Mouse (Mus musculus) CH12.LX (cell line): ENCODE measurements around the gene Stoml2. TPM values are rescaled to one million over a fixed set of nuclear protein-coding genes. Genes with fewer than 3 reads are reported as not detected.
"Not testable (repeated sequence)": the region's sequence is repeated elsewhere in the genome, so short reads cannot be mapped to it uniquely, and the experiment has no call there.

ENCODE experiments used
- DNase-seq: peaks from one replicate; pipeline ENCODE4 v3.0.0-alpha.2; 2013; ENCODE audit errors: extremely low read depth
- H3K27ac ChIP-seq: 2 replicates; pipeline ENCODE4 v1.5.1; 2012; ENCODE audit warnings: low read depth, mild to moderate bottlenecking, control low read depth, moderate library complexity; ENCODE audit not compliant: insufficient read depth
- H3K27me3 ChIP-seq: replicated peaks from 2 replicates; pipeline ENCODE3; 2012; ENCODE audit warnings: inconsistent platforms
- H3K36me3 ChIP-seq, 2 experiments: replicated peaks in 1 of 2; 2 replicates each; pipeline versions ENCODE3 to v1.6.1; 2012; ENCODE audit warnings: inconsistent platforms in 1 of 2, low read length in 1 of 2, mild to moderate bottlenecking in 1 of 2, mixed read lengths in 1 of 2, moderate library complexity in 1 of 2; ENCODE audit not compliant: control insufficient read depth in 1 of 2, insufficient read depth in 1 of 2
- H3K4me1 ChIP-seq, 2 experiments: 2 replicates each; pipeline ENCODE4 v1.6.1; 2012; ENCODE audit warnings: inconsistent platforms in 1 of 2, moderate library complexity in 1 of 2; ENCODE audit not compliant: insufficient read depth in 2 of 2, control insufficient read depth in 1 of 2
- H3K4me2 ChIP-seq: 2 replicates; pipeline ENCODE4 v1.6.1; 2012; ENCODE audit warnings: low read depth, mild to moderate bottlenecking, control low read depth; ENCODE audit not compliant: poor library complexity, insufficient read depth, severe bottlenecking
- H3K4me3 ChIP-seq, 3 experiments: fragments of 150-350 bp in 1 of 3; sonication (generic) in 1 of 3; replicated peaks in 1 of 3; 2 replicates each; pipeline versions ENCODE3 to v1.5.1; 2011 to 2012; ENCODE audit warnings: low read depth in 2 of 3, low read length in 2 of 3, mild to moderate bottlenecking in 2 of 3, moderate library complexity in 2 of 3, control low read depth in 1 of 3, improper control_type of control experiment in 1 of 3, inconsistent platforms in 1 of 3, mixed read lengths in 1 of 3; ENCODE audit not compliant: poor library complexity in 1 of 3
- H3K79me2 ChIP-seq: replicated peaks from 2 replicates; pipeline ENCODE4 v1.6.1; 2012; ENCODE audit warnings: mild to moderate bottlenecking, moderate library complexity; ENCODE audit not compliant: control insufficient read depth, poor library complexity, insufficient read depth, severe bottlenecking; ENCODE audit errors: extremely low read depth
- H3K9ac ChIP-seq: 2 replicates; pipeline ENCODE4 v1.6.1; 2012; ENCODE audit warnings: low read depth, mild to moderate bottlenecking, control low read depth, moderate library complexity; ENCODE audit not compliant: insufficient read depth
- H3K9me3 ChIP-seq: replicated peaks from 2 replicates; pipeline ENCODE3; 2012; ENCODE audit warnings: low read length, inconsistent platforms, mixed read lengths
- CTCF ChIP-seq, 2 experiments: IDR thresholded peaks in 1 of 2; conservative IDR thresholded peaks in 1 of 2; 2 replicates each; pipeline ENCODE4 v1.5.1; 2011 to 2012; ENCODE audit warnings: low read depth in 2 of 2, low read length in 2 of 2, improper control_type of control experiment in 1 of 2, inconsistent platforms in 1 of 2, mild to moderate bottlenecking in 1 of 2, moderate library complexity in 1 of 2
- E2F4 ChIP-seq: IDR thresholded peaks from 2 replicates; pipeline ENCODE4 v1.6.1; 2011; ENCODE audit warnings: low read depth, low read length, improper control_type of control experiment; ENCODE audit not compliant: insufficient replicate concordance
- TBP ChIP-seq: conservative IDR thresholded peaks from 2 replicates; pipeline ENCODE4 v1.6.1; 2011; ENCODE audit warnings: low read depth, low read length, improper control_type of control experiment
- ZNF384 ChIP-seq: IDR thresholded peaks from 2 replicates; pipeline ENCODE4 v1.6.1; 2012; ENCODE audit warnings: low read depth, low read length, improper control_type of control experiment, inconsistent platforms
- dilution Hi-C: fragments of 300-500 bp; cut with MboI; formaldehyde crosslinking; loops from 2 replicates; pipeline ENCODE4 v1.14.3; 2020; ENCODE audit warnings: low sequenced_read_pairs; ENCODE audit not compliant: extremely low pct_unique_long_range_greater_than_20kb, extremely low pct_ligation_motif_present
- in situ Hi-C: fragments of 300-500 bp; cut with MboI; formaldehyde crosslinking; loops from 3 replicates; pipeline ENCODE4 v1.14.3; 2019; ENCODE audit warnings: low sequenced_read_pairs, low pct_ligation_motif_present, low pct_unique_long_range_greater_than_20kb, mixed read lengths
- polyA plus RNA-seq: library from polyadenylated mRNA; unstranded; fragments of >175 nt; gene quantifications from 2 replicates; pipeline ENCODE4 v1.2.1, GENCODE M21; 2012; ENCODE audit warnings: low read depth; ENCODE audit not compliant: insufficient read length
- total RNA-seq, 2 experiments: library from RNA; depleted of rRNA; stranded (reverse); fragments of 300-350 nt in 1 of 2; fragments of >200 nt in 1 of 2; gene quantifications; 2 replicates each; pipeline ENCODE4 v1.2.3; 2012 to 2014

The Stoml2 gene
- total and polyA plus RNA-seq, 3 experiments = 293 to 330 (median 296) TPM

DNA sequence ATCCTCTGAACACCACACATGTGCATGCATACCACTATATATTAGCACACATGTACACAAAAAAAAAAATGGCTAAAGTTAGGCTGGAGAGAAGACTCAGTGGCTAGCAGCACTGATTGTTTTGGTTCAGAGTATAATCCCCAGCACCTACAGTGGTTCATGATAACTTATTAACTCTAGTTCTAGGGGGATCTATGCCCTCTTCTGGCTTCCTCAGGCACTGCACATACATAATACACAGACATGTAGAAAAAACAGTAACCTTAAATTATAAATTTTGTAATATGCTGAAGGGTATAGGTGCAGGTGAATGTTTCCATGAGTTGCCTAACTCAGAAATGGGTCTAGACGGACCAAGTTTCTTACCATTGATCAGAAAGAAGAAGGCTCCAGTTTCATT, 43.2 kb downstream of the Stoml2 start:
- DNase-seq = peak; percentile 15
- dilution Hi-C loops (no loop called here), in situ Hi-C loops (no loop called here)
- peaks cover 86 to 96% of the 10 kb centered on the region in 2 experiments for H3K36me3 ChIP-seq
- H3K4me2 ChIP-seq = no peak overlapping the region
- no peak overlapping the region for H3K27ac ChIP-seq
- peak; percentile 15 to 28; a peak in 3 of 4 replicates for TF ChIP-seq CTCF (conservative IDR thresholded peaks at IDR 0.05 in 1 of 2, IDR thresholded peaks at IDR 0.05 in 1 of 2; ENCODE audit: low read depth in 2 of 2, low read length in 2 of 2)
- no peak for TF ChIP-seq TBP
- H3K27me3 ChIP-seq = no peaks in the 10 kb centered on the region
- no peak overlapping the region for H3K9ac ChIP-seq
- H3K79me2 ChIP-seq = peaks cover 22% of the 10 kb centered on the region
- no peak overlapping the region for H3K4me3 ChIP-seq
- H3K4me1 ChIP-seq = no peaks in the 10 kb centered on the region
- no peaks in the 10 kb centered on the region for H3K9me3 ChIP-seq

DNA sequence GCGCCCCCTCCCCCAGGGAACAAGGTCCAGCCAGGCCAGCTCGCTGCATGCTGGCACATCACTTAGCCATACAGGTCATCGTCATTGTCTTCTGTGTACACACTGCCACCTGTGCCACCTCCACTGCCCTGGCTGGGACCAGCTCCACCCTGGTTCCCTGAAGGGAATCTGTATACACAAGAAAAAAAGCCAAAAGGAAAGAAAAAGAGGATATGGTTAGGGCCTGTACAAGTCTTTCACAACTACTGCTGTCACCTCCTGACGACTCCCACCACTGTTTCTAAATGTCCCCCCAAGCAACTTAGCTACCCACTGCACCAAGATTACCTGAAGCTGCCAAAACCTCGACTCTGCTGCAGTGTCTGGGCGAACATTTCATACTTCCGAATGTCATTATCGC, 51.0 kb downstream of the Stoml2 start:
- in situ Hi-C loops = not testable (repeated sequence)

DNA sequence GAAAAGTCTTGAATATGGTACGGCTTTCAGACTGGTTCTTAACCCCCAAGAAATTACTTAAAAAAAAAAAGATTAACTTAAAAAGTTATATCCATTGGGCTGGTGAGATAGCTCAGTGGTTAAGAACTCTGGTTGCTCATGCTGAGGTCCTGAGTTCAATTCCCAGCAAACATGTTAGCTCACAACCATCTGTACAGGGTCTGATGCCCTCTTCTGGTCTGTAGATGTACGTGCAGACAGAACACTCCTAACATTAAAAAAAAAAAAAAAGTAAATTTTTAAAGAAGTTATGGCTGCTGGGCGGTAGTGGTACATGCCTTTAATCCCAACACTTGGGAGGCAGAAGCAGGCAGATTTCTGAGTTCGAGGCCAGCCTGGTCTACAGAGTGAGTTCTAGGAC, 53.4 kb downstream of the Stoml2 start:
- in situ Hi-C loops = no loop called here
- dilution Hi-C loops = no loop called here

More for the DNA sequence above, 51.0 kb downstream of the Stoml2 start:
- H3K4me2 ChIP-seq, H3K79me2 ChIP-seq, H3K4me3 ChIP-seq, dilution Hi-C loops, H3K9me3 ChIP-seq, H3K27ac ChIP-seq, H3K27me3 ChIP-seq, DNase-seq, H3K9ac ChIP-seq, H3K4me1 ChIP-seq: not testable (repeated sequence)
- peaks cover 53 to 82% of the 10 kb centered on the region in 2 experiments for H3K36me3 ChIP-seq

More for the DNA sequence above, 53.4 kb downstream of the Stoml2 start:
- no peaks in the 10 kb centered on the region for H3K9me3 ChIP-seq
- H3K27ac ChIP-seq = no peak overlapping the region
- peaks cover 32 to 71% of the 10 kb centered on the region in 2 experiments for H3K36me3 ChIP-seq
- H3K27me3 ChIP-seq = no peaks in the 10 kb centered on the region
- H3K9ac ChIP-seq = no peak overlapping the region
- peak in 1 of 2 experiments; percentile 34; a peak in 2 of 4 replicates for TF ChIP-seq CTCF (conservative IDR thresholded peaks at IDR 0.05 in 1 of 2, IDR thresholded peaks at IDR 0.05 in 1 of 2; ENCODE audit: low read depth in 2 of 2, low read length in 2 of 2)
- peak; percentile 88 for TF ChIP-seq ZNF384
- TF ChIP-seq E2F4 = no peak
- TF ChIP-seq, all 38 proteins: peak for 2
- Histone ChIP-seq H3K4me1 (no peaks in the 10 kb centered on the region), H3K4me3 (no peak overlapping the region), H3K4me2 (no peak overlapping the region), H3K79me2 (no peaks in the 10 kb centered on the region)
- peak; percentile 30 for DNase-seq

Other genes starting within 250 kb of the Stoml2 start
- not detected in 2 replicates for gene Fam205a1, start 177.8 kb downstream of the Stoml2 start, total RNA-seq (2012; rRNA removed)
- not detected in 2 replicates for gene Fam205a1, start 177.8 kb downstream of the Stoml2 start, total RNA-seq (2014; rRNA removed)
- not detected in 2 replicates for gene Fam205a1, start 177.8 kb downstream of the Stoml2 start, polyA plus RNA-seq
- gene Gm12394, start 174.9 kb downstream of the Stoml2 start, total RNA-seq (2012; rRNA removed) = not detected in 2 replicates
- not detected in 2 replicates for gene Gm12394, start 174.9 kb downstream of the Stoml2 start, total RNA-seq (2014; rRNA removed)
- not detected in 2 replicates for gene Gm12394, start 174.9 kb downstream of the Stoml2 start, polyA plus RNA-seq
- not detected in 2 replicates for gene Fam205c, start 157.5 kb downstream of the Stoml2 start, total RNA-seq (2012; rRNA removed)
- gene Fam205c, start 157.5 kb downstream of the Stoml2 start, total RNA-seq (2014; rRNA removed) = not detected in 2 replicates
- gene Fam205c, start 157.5 kb downstream of the Stoml2 start, polyA plus RNA-seq = not detected in 2 replicates
- gene Phf24, start 115.0 kb downstream of the Stoml2 start, total RNA-seq (2012; rRNA removed) = not detected in 2 replicates
- gene Phf24, start 115.0 kb downstream of the Stoml2 start, total RNA-seq (2014; rRNA removed) = not detected in 2 replicates
- gene Phf24, start 115.0 kb downstream of the Stoml2 start, polyA plus RNA-seq = not detected in 2 replicates
- gene Dnajb5, start 81.9 kb downstream of the Stoml2 start, total RNA-seq (2012; rRNA removed) = 2.7 and 3.2 TPM in 2 replicates
- 1.9 and 2.2 TPM in 2 replicates for gene Dnajb5, start 81.9 kb downstream of the Stoml2 start, total RNA-seq (2014; rRNA removed)
- 3.9 and 4.2 TPM in 2 replicates for gene Dnajb5, start 81.9 kb downstream of the Stoml2 start, polyA plus RNA-seq
- 0.55 and 1.4 TPM in 2 replicates for gene 1700022I11Rik, start 62.1 kb downstream of the Stoml2 start, total RNA-seq (2012; rRNA removed)
- not detected in 2 replicates for gene 1700022I11Rik, start 62.1 kb downstream of the Stoml2 start, total RNA-seq (2014; rRNA removed)
- 0.07 and 0.24 TPM in 2 replicates for gene 1700022I11Rik, start 62.1 kb downstream of the Stoml2 start, polyA plus RNA-seq
- 237 and 301 TPM in 2 replicates for gene Vcp, start 31.2 kb downstream of the Stoml2 start, total RNA-seq (2012; rRNA removed)
- gene Vcp, start 31.2 kb downstream of the Stoml2 start, total RNA-seq (2014; rRNA removed) = 200 and 203 TPM in 2 replicates
- 462 and 463 TPM in 2 replicates for gene Vcp, start 31.2 kb downstream of the Stoml2 start, polyA plus RNA-seq
- 13.2 and 14.8 TPM in 2 replicates for gene Fancg, start 21.2 kb downstream of the Stoml2 start, total RNA-seq (2012; rRNA removed)
- 12.3 and 13.7 TPM in 2 replicates for gene Fancg, start 21.2 kb downstream of the Stoml2 start, total RNA-seq (2014; rRNA removed)
- gene Fancg, start 21.2 kb downstream of the Stoml2 start, polyA plus RNA-seq = 15.1 and 18.7 TPM in 2 replicates
- 18.7 and 19.1 TPM in 2 replicates for gene Pigo, start 5.9 kb downstream of the Stoml2 start, total RNA-seq (2012; rRNA removed)
- gene Pigo, start 5.9 kb downstream of the Stoml2 start, total RNA-seq (2014; rRNA removed) = 8.0 and 8.7 TPM in 2 replicates
- gene Pigo, start 5.9 kb downstream of the Stoml2 start, polyA plus RNA-seq = 19.4 and 21.9 TPM in 2 replicates
- gene Fam214b, start 14.5 kb upstream of the Stoml2 start, total RNA-seq (2012; rRNA removed) = 2.7 and 3.3 TPM in 2 replicates
- gene Fam214b, start 14.5 kb upstream of the Stoml2 start, total RNA-seq (2014; rRNA removed) = 1.7 TPM in 2 replicates
- gene Fam214b, start 14.5 kb upstream of the Stoml2 start, polyA plus RNA-seq = 4.7 and 5.3 TPM in 2 replicates
- 0.04 and 0.08 TPM in 2 replicates for gene Unc13b, start 27.2 kb upstream of the Stoml2 start, total RNA-seq (2012; rRNA removed)
- gene Unc13b, start 27.2 kb upstream of the Stoml2 start, total RNA-seq (2014; rRNA removed) = 0.04 and 0.23 TPM in 2 replicates
- 0.19 TPM in 2 replicates for gene Unc13b, start 27.2 kb upstream of the Stoml2 start, polyA plus RNA-seq
- 0.13 and 0.25 TPM in 2 replicates for gene Atp8b5, start 235.4 kb upstream of the Stoml2 start, total RNA-seq (2012; rRNA removed)
- 0.34 and 0.54 TPM in 2 replicates for gene Atp8b5, start 235.4 kb upstream of the Stoml2 start, total RNA-seq (2014; rRNA removed)
- gene Atp8b5, start 235.4 kb upstream of the Stoml2 start, polyA plus RNA-seq = 0.90 and 1.3 TPM in 2 replicates